Mouse (Mus musculus) limb, embryonic 14.5 days (tissue): ENCODE measurements around the gene Syne1. TPM values are rescaled to one million over a fixed set of nuclear protein-coding genes. Genes with fewer than 3 reads are reported as not detected.

Experiments
- ATAC-seq: fragments of 200-750 bp; cut with Nextera tagmentation; 2 replicates; pipeline ENCODE4 v1.8.0; 2017; ENCODE audit warnings: low read depth, moderate number of reproducible peaks, moderate TSS enrichment; ENCODE audit not compliant: low FRiP score
- DNase-seq: peaks from one replicate; pipeline ENCODE4 v3.0.0-alpha.2; 2015; ENCODE audit warnings: low spot score
- H3K27ac ChIP-seq: fragments of 300-500 bp; sonication (generic); replicated peaks from 2 replicates; pipeline ENCODE4 v1.5.1; 2014; ENCODE audit warnings: low read depth, mild to moderate bottlenecking, low read length, moderate library complexity, mixed read lengths
- H3K27me3 ChIP-seq: fragments of 300-500 bp; sonication (generic); 2 replicates; pipeline ENCODE4 v1.6.1; 2014; ENCODE audit warnings: low read length, mixed read lengths; ENCODE audit not compliant: control insufficient read depth, insufficient read depth
- H3K36me3 ChIP-seq: fragments of 300-500 bp; sonication (generic); 2 replicates; pipeline ENCODE4 v1.6.1; 2014; ENCODE audit warnings: mild to moderate bottlenecking, low read length, moderate library complexity, mixed read lengths; ENCODE audit not compliant: control insufficient read depth, insufficient read depth
- H3K4me1 ChIP-seq: fragments of 300-500 bp; sonication (generic); 2 replicates; pipeline ENCODE4 v1.6.1; 2014; ENCODE audit warnings: antibody characterized with exemption, low read length, mixed read lengths; ENCODE audit not compliant: control insufficient read depth, insufficient read depth
- H3K4me2 ChIP-seq: fragments of 300-500 bp; sonication (generic); replicated peaks from 2 replicates; pipeline ENCODE4 v1.6.1; 2014; ENCODE audit warnings: low read depth, mild to moderate bottlenecking, low read length, moderate library complexity; ENCODE audit not compliant: severe bottlenecking
- H3K4me3 ChIP-seq: fragments of 300-500 bp; sonication (generic); replicated peaks from 2 replicates; pipeline ENCODE4 v1.5.1; 2014; ENCODE audit warnings: low read length
- H3K9ac ChIP-seq: fragments of 300-500 bp; sonication (generic); 2 replicates; pipeline ENCODE4 v1.6.1; 2014; ENCODE audit warnings: mild to moderate bottlenecking, low read depth, low read length, moderate library complexity; ENCODE audit not compliant: severe bottlenecking
- H3K9me3 ChIP-seq: fragments of 300-500 bp; sonication (generic); 2 replicates; pipeline ENCODE4 v1.6.1; 2016; ENCODE audit warnings: low read length; ENCODE audit not compliant: control insufficient read depth
- POLR2A ChIP-seq: fragments of 200-500 bp; IDR thresholded peaks from 2 replicates; pipeline ENCODE4 v1.8.0; 2012; ENCODE audit warnings: inconsistent platforms, mild to moderate bottlenecking, moderate library complexity, borderline replicate concordance; ENCODE audit not compliant: insufficient read depth, insufficient read length; ENCODE audit errors: extremely low read depth
- WGBS: fragments of 180-500 bp; shearing (Covaris S2); extraction: QIAGEN DNeasy Blood & Tissue Kit; methylation state at CpG from one replicate; pipeline ENCODE4 v1.1.7; 2014; 5-methylcytosine and 5-hydroxymethylcytosine counted together
- polyA plus RNA-seq, 2 experiments: library from polyadenylated mRNA; depleted of rRNA in 1 of 2; stranded (reverse) in 1 of 2; unstranded in 1 of 2; fragments of >200 nt; fragmentation: Nextera tagmentation in 1 of 2; extraction: Ambion mirVana in 1 of 2; gene quantifications; 2 replicates each; pipeline versions ENCODE4 v1.2.1 to v1.2.3; 2012 to 2014

Syne1 gene
- polyA plus RNA-seq, 2 experiments = 11.0 to 11.3 TPM

- H3K27me3 ChIP-seq = no peaks in the 10 kb centered on the region
- DNase-seq (no peak), ATAC-seq (no peak)
- H3K36me3 ChIP-seq = no peaks in the 10 kb centered on the region
- H3K27ac ChIP-seq = no peak overlapping the region
- H3K4me2 ChIP-seq = no peak overlapping the region
- 84% methylated on average over 4 of the region's 4 CpGs for WGBS
- no peaks in the 10 kb centered on the region for H3K4me1 ChIP-seq
- no peak for TF ChIP-seq POLR2A
- H3K4me3 ChIP-seq = no peak overlapping the region
- no peak overlapping the region for H3K9ac ChIP-seq
- H3K9me3 ChIP-seq = no peaks in the 10 kb centered on the region
Measured at GRCm38 (mm10) chr10:5561706-5562105, 10.4 kb upstream of the Syne1 start.

- Histone ChIP-seq H3K9ac (no peak overlapping the region), H3K27me3 (no peaks in the 10 kb centered on the region), H3K36me3 (no peaks in the 10 kb centered on the region), H3K4me3 (no peak overlapping the region), H3K4me2 (no peak overlapping the region), H3K27ac (no peak overlapping the region), H3K9me3 (no peaks in the 10 kb centered on the region), H3K4me1 (no peaks in the 10 kb centered on the region)
- ATAC-seq (no peak), DNase-seq (no peak)
- TF ChIP-seq POLR2A = no peak
- WGBS = 82% methylated on average over 4 of the region's 4 CpGs
Measured at GRCm38 (mm10) chr10:5560526-5560925, 9.2 kb upstream of the Syne1 start.

DNA sequence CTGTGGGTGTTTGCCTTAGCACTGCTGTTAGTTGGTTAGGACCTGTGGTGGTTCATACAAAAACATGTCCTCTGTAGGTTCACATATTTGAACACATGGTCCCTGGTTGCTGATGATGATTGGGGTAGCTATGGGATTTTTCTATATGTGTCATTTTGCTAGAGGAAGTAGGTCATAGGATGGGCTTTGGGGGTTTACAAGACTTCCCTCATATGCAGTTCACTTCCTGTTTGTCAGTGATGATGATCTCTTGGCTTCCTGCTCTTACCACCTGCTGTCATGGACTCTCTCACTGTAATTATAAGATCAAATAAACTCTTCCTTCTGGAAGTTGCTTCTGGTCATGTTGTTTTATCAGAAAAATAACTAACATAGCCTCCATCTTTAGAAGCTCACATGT is 7.5 kb upstream of the Syne1 start:
- H3K27ac ChIP-seq = no peak overlapping the region
- no peak overlapping the region for H3K9ac ChIP-seq
- H3K4me2 ChIP-seq = no peak overlapping the region
- no peak for DNase-seq
- H3K9me3 ChIP-seq = no peaks in the 10 kb centered on the region
- no peaks in the 10 kb centered on the region for H3K36me3 ChIP-seq
- no peaks in the 10 kb centered on the region for H3K27me3 ChIP-seq
- TF ChIP-seq POLR2A = no peak
- H3K4me1 ChIP-seq = no peaks in the 10 kb centered on the region
- ATAC-seq = no peak
- H3K4me3 ChIP-seq = no peak overlapping the region

DNA sequence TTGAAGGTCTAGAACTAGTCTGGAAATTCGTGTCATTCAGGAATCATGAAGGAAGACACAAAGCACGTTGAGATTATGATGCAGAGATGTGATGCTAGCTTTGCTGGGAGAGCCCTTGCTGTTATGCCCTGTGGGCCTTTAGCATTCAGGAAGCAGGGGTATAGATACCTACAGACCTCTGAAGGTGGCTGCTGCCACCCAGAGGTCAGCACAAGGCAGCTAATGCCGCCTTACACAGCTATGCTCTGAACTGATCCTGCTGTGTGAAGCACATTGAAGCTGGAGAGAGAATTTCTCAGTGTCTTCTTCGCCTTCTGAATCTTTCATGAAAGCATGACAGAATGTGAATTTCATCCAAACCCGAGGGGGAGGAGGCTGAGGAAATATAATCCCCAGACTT is 3.7 kb upstream of the Syne1 start:
- Histone ChIP-seq H3K9ac (no peak overlapping the region), H3K27me3 (no peaks in the 10 kb centered on the region; the same call in 1 of the 2 replicates), H3K9me3 (no peaks in the 10 kb centered on the region), H3K4me1 (peaks cover 4% of the 10 kb centered on the region), H3K4me3 (no peak overlapping the region), H3K4me2 (no peak overlapping the region), H3K36me3 (no peaks in the 10 kb centered on the region), H3K27ac (no peak overlapping the region)
- WGBS = 23% methylated on average over 5 of the region's 5 CpGs
- no peak for TF ChIP-seq POLR2A
- ATAC-seq (no peak), DNase-seq (no peak)

GRCm38 (mm10) chr10:5550168-5551021 is 887 bp downstream of the Syne1 start:
- Histone ChIP-seq H3K4me2 (peak overlapping the region; percentile 83), H3K27me3 (no peaks in the 10 kb centered on the region; the same call in 1 of the 2 replicates), H3K36me3 (no peaks in the 10 kb centered on the region), H3K4me1 (peaks cover 4% of the 10 kb centered on the region), H3K4me3 (peak overlapping the region; percentile 44), H3K27ac (no peak overlapping the region), H3K9ac (peak overlapping the region; percentile 52), H3K9me3 (no peaks in the 10 kb centered on the region)
- peak; percentile 70; the same call in 1 of the 2 replicates for ATAC-seq
- TF ChIP-seq POLR2A = no peak
- DNase-seq = peak; percentile 12
- 1% methylated on average over 44 of the region's 44 CpGs for WGBS
